Mouse (Mus musculus) hindbrain, embryonic 13.5 days (tissue): ENCODE measurements around the gene Tmem259. TPM values are rescaled to one million over a fixed set of nuclear protein-coding genes. Genes with fewer than 3 reads are reported as not detected.

Experiments used
- ATAC-seq: fragments of 200-750 bp; cut with Nextera tagmentation; 2 replicates; pipeline ENCODE4 v1.8.0; 2017; ENCODE audit warnings: moderate TSS enrichment; ENCODE audit not compliant: low FRiP score
- H3K27ac ChIP-seq: fragments of 300-500 bp; sonication (generic); 2 replicates; pipeline ENCODE4 v1.5.1; 2015; ENCODE audit warnings: inconsistent platforms, mild to moderate bottlenecking, moderate library complexity
- H3K27me3 ChIP-seq: fragments of 300-500 bp; sonication (generic); 2 replicates; pipeline ENCODE4 v1.6.1; 2015; ENCODE audit warnings: mild to moderate bottlenecking, inconsistent platforms
- H3K36me3 ChIP-seq: fragments of 300-500 bp; sonication (generic); 2 replicates; pipeline ENCODE4 v1.6.1; 2015; ENCODE audit warnings: mild to moderate bottlenecking, inconsistent platforms
- H3K4me1 ChIP-seq: fragments of 300-500 bp; sonication (generic); replicated peaks from 2 replicates; pipeline ENCODE4 v1.6.1; 2015; ENCODE audit warnings: inconsistent platforms
- H3K4me2 ChIP-seq: fragments of 300-500 bp; sonication (generic); 2 replicates; pipeline ENCODE4 v1.6.1; 2015; ENCODE audit warnings: inconsistent platforms, mild to moderate bottlenecking, moderate library complexity
- H3K4me3 ChIP-seq: fragments of 300-500 bp; sonication (generic); 2 replicates; pipeline ENCODE4 v1.5.1; 2015; ENCODE audit warnings: mild to moderate bottlenecking, inconsistent platforms
- H3K9ac ChIP-seq: fragments of 300-500 bp; sonication (generic); 2 replicates; pipeline ENCODE4 v1.6.1; 2015; ENCODE audit warnings: mild to moderate bottlenecking, inconsistent platforms
- H3K9me3 ChIP-seq: fragments of 300-500 bp; sonication (generic); 2 replicates; pipeline ENCODE4 v1.6.1; 2016; ENCODE audit warnings: inconsistent platforms
- WGBS: fragments of 180-500 bp; shearing (Covaris S2); methylation state at CpG from one replicate; pipeline ENCODE4 v1.1.7; 2015; 5-methylcytosine and 5-hydroxymethylcytosine counted together
- polyA plus RNA-seq: library from polyadenylated mRNA; unstranded; fragments of >200 nt; fragmentation: Nextera tagmentation; extraction: Ambion mirVana; gene quantifications from 2 replicates; pipeline ENCODE4 v1.2.1, GENCODE M21; 2015

Gene Tmem259
- polyA plus RNA-seq, 1 experiment from 2014 or later, result 16.3 TPM

DNA sequence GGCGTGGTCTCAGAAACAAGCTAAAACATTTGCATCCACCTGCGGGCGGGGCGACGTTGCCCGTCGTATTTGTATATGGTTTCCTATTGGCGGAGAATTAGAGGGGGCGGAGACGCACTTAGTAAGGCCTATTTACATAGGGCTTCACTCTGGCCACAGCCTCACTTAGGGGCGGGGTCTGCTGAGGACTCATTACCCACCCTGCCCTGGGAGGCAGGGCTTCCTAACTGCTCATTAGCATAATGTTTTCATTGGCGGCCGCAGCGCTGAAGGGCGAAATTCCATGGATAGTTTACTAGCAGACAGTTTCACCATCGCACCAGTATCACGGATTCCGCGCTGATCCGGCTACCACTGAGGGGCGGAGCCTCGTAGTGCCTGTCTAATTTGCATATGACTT, 741 bp upstream of the Tmem259 start:
- ATAC-seq, result peak; percentile 93
- Histone ChIP-seq H3K36me3 (peaks cover 7% of the 10 kb centered on the region), H3K4me3 (peak overlapping the region; percentile 76), H3K4me2 (peak overlapping the region; percentile 96), H3K27ac (peak overlapping the region; percentile 90), H3K9me3 (no peaks in the 10 kb centered on the region), H3K9ac (peak overlapping the region; percentile 91), H3K27me3 (peaks cover 32% of the 10 kb centered on the region), H3K4me1 (peaks cover 66% of the 10 kb centered on the region)
- WGBS, result under 1% methylated on average over 22 of the region's 22 CpGs

DNA sequence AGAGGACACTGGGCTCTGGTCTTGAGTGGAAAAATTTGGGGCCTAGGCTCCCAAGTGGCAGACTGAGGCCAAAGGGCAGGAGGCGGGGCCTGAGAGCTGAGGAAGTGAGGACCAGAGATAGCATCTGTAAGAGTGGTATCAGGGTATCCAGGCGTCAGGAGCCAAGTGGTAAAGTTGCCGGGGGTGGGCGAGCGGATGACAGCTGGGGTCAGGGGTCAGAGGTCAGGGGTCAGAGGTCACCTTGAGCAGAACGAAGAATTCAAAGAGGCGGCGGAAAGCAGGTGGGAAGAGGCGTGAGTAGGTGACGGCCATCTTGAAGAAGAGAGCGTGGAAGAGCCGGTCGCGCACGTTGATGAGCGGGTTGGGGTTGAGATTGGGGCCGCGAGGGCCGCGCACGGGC, 460 bp downstream of the Tmem259 start:
- peaks cover 64% of the 10 kb centered on the region for H3K4me1 ChIP-seq
- peak overlapping the region; percentile 76 for H3K4me3 ChIP-seq
- H3K9ac ChIP-seq, result peak overlapping the region; percentile 91
- ATAC-seq, result no peak
- peaks cover 20% of the 10 kb centered on the region for H3K27me3 ChIP-seq
- H3K36me3 ChIP-seq, result peaks cover 19% of the 10 kb centered on the region
- peak overlapping the region; percentile 90 for H3K27ac ChIP-seq
- peak overlapping the region; percentile 96 for H3K4me2 ChIP-seq
- under 1% methylated on average over 16 of the region's 21 CpGs for WGBS
- no peaks in the 10 kb centered on the region for H3K9me3 ChIP-seq

DNA sequence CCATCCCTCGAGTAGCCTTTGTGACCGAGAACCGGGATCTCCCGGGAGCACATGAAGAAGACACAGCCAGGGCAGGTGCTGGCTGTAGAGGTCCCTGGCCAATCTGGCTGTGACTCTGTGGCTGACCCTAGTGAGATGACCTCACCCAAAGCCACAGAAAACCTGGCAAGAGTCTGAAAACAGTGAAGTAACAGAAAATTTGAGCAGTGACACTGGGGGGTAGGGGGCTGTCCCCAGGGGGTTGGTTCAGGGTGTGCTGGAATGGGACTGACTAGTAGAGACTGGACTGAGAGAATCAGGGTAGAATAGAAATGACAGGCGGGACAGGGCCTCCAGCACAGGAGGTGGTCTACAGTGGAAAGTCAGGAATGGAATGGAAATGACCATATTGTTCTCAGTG, 925 bp downstream of the Tmem259 start:
- no peak for ATAC-seq
- H3K4me1 ChIP-seq, result peaks cover 60% of the 10 kb centered on the region
- peaks cover 23% of the 10 kb centered on the region for H3K36me3 ChIP-seq
- H3K9ac ChIP-seq, result peak overlapping the region; percentile 91
- peaks cover 16% of the 10 kb centered on the region for H3K27me3 ChIP-seq
- H3K4me2 ChIP-seq, result peak overlapping the region; percentile 96
- 77% methylated on average over 5 of the region's 5 CpGs for WGBS
- no peaks in the 10 kb centered on the region for H3K9me3 ChIP-seq
- H3K4me3 ChIP-seq, result peak overlapping the region; percentile 76
- peak overlapping the region; percentile 90 for H3K27ac ChIP-seq

DNA sequence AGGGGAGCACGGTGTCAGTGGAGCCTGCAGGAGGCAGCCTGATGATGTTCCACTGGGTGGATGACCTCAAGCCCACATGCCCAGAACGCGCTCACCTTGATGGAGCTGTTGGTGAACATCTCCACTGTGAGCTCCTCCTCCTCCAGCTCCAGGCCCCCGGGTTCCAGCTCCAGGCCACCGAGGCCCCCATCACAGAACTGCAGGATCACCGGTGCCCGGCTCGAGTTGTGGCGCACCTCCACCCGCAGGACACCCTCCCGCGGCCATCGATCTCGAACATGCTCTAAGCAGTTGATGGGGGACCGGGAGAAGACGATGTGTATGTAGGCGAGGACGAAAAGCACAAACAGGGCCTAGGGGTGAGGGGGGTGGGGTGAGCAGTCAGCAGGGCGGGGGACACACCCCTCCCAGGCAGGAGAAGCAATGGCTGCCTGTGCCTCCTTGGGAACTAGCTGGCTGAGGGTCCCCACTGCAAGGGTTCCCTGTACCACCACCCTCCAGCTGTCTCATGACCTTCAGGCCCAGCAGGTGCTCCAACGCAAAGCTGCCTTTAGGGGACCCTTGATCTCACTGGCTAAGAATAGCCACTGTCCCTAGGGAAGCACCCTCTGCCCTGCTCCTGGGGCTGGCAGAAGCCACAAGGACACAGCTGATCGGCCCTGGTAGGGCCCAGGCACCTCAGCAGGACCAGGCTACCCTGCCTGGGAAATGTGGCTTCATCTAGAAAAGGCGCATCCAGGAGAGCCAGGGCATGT, 4.6 kb downstream of the Tmem259 start:
- Histone ChIP-seq H3K9me3 (no peaks in the 10 kb centered on the region), H3K4me2 (no peak overlapping the region), H3K27me3 (no peaks in the 10 kb centered on the region), H3K36me3 (peaks cover 60% of the 10 kb centered on the region), H3K4me3 (no peak overlapping the region), H3K4me1 (peaks cover 39% of the 10 kb centered on the region), H3K27ac (no peak overlapping the region), H3K9ac (peak overlapping the region; percentile 35; the same call in 1 of the 2 replicates)
- 93% methylated on average over 22 of the region's 22 CpGs for WGBS
- no peak for ATAC-seq

DNA sequence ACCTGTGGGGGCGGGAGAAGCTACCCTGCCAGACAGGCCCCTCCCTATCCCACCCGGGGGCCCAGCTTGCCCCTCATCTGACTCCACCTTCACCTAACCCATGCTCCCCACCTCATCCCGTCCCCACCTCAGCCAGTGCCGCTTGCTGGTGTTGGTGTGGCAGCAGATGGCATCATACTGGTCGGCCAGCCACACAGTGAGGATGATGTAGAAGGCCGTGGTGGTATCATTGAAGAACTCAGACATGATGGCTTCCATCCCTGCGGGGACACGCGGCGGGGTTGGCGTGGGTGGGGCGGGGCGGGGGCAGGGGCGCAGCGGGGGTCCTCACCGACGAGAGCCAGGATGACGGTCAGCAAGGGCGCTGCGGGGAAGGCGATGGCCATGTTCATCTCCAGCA, 6.1 kb downstream of the Tmem259 start:
- no peak for ATAC-seq
- H3K4me1 ChIP-seq, result peaks cover 33% of the 10 kb centered on the region
- no peaks in the 10 kb centered on the region for H3K9me3 ChIP-seq
- H3K36me3 ChIP-seq, result peaks cover 71% of the 10 kb centered on the region
- H3K27me3 ChIP-seq, result peaks cover 6% of the 10 kb centered on the region
- WGBS, result 98% methylated on average over 21 of the region's 21 CpGs
- H3K4me2 ChIP-seq, result no peak overlapping the region
- no peak overlapping the region for H3K27ac ChIP-seq
- H3K4me3 ChIP-seq, result no peak overlapping the region
- no peak overlapping the region for H3K9ac ChIP-seq

DNA sequence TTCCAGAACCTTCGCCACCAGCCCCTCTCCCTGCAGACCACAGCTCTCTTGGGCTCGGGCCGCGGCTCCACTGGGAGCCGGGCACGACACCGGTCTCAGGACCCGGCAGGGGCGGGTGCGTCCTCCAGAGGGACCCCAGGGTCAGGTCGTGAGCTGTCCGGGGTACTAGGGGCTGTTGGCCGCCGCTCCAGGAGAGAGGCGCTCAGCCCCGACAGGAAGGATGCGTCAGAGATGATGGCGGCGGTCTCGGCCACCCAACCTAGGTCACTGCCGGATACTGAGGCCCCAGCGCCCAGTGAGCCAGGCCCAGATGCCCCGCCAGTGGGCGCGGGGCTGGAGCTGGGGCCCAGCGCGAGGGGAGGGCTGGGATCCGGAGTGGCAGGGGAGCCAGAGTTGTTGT, 6.8 kb downstream of the Tmem259 start:
- peaks cover 71% of the 10 kb centered on the region for H3K36me3 ChIP-seq
- H3K4me1 ChIP-seq, result peaks cover 26% of the 10 kb centered on the region
- H3K27me3 ChIP-seq, result peaks cover 14% of the 10 kb centered on the region
- WGBS, result 81% methylated on average over 28 of the region's 28 CpGs
- no peak overlapping the region for H3K9ac ChIP-seq
- H3K4me3 ChIP-seq, result no peak overlapping the region
- no peak for ATAC-seq
- no peak overlapping the region for H3K27ac ChIP-seq
- H3K9me3 ChIP-seq, result no peaks in the 10 kb centered on the region
- H3K4me2 ChIP-seq, result no peak overlapping the region

DNA sequence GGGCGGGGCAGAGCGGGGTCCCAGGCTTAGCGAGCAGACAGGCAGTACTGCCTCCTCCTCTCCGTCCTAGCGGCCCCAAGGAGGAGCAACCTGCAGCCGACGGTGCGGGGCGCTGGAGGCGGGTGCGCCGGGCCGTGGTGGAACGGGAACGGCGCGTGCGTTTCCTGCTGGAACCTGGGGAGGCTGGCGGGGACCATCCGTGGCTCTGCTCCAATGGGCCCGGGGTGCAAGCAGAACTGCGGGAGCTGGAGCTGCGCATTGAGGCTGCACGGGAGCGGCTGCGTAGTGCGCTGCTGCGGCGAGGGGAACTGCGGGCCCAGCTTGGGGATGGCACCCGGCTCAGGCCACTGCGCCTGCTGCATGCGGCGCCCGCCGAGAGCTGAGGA, 7.4 kb downstream of the Tmem259 start:
- WGBS, result 68% methylated on average over 36 of the region's 36 CpGs

DNA sequence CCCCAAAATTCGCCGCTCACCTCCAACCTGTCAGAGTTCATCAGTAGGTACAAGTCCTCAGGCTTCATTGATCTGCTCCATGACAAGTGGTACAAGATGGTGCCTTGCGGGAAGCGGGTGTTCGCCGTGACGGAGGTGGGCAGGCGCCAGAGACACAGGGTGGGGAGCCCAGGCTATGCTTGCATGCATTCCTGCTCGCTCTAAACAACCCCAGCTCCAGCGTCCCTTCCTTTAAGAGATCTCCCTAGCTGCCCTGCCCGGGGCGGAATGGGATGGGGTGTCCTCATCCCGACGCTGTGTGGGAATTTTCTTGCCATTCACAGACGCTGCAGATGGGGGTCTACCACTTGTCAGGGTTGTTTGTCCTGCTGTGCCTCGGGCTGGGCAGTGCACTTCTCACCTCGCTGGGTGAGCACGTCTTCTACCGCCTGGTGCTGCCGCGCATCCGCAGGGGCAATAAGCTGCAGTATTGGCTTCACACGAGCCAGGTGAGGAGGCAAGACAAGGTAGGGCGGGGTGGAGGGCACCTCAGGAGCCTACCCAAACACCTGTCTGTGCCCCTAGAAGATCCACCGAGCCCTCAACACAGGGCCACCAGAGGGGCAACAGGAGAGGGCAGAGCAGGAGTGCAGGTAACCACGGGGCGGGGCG, 7.9 kb downstream of the Tmem259 start:
- Histone ChIP-seq H3K36me3 (peaks cover 69% of the 10 kb centered on the region), H3K9ac (no peak overlapping the region), H3K9me3 (no peaks in the 10 kb centered on the region), H3K27ac (no peak overlapping the region), H3K4me2 (no peak overlapping the region), H3K4me1 (peaks cover 18% of the 10 kb centered on the region), H3K27me3 (peaks cover 25% of the 10 kb centered on the region), H3K4me3 (no peak overlapping the region)
- WGBS, result 85% methylated on average over 28 of the region's 28 CpGs
- no peak for ATAC-seq

More for the DNA sequence above, 7.4 kb downstream of the Tmem259 start:
- no peak overlapping the region for H3K4me3 ChIP-seq
- H3K4me1 ChIP-seq, result peaks cover 21% of the 10 kb centered on the region
- no peak overlapping the region for H3K4me2 ChIP-seq
- peaks cover 20% of the 10 kb centered on the region for H3K27me3 ChIP-seq
- no peaks in the 10 kb centered on the region for H3K9me3 ChIP-seq
- H3K36me3 ChIP-seq, result peaks cover 71% of the 10 kb centered on the region
- no peak for ATAC-seq
- H3K27ac ChIP-seq, result no peak overlapping the region
- no peak overlapping the region for H3K9ac ChIP-seq

DNA sequence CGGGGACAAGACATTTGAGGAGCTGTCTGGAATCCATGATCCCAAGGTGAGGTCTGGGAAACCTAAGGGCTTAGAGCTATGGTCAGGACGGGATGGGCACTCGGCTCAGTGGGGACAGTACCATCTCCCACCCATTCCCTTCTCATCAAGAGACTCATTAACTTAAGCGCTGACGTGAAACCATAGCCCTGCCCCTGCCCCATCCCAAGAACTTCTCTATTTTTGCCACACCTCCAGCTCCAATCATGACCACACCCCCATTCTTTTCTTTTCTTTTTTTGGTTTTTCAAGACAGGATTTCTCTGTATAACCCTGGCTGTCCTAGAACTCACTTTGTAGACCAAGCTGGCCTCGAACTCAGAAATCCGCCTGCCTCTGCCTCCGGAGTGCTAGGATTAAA, 9.5 kb downstream of the Tmem259 start:
- Histone ChIP-seq H3K36me3 (peaks cover 62% of the 10 kb centered on the region), H3K9ac (no peak overlapping the region), H3K27me3 (peaks cover 40% of the 10 kb centered on the region), H3K4me1 (peaks cover 11% of the 10 kb centered on the region), H3K9me3 (no peaks in the 10 kb centered on the region), H3K4me3 (no peak overlapping the region), H3K4me2 (no peak overlapping the region), H3K27ac (no peak overlapping the region)
- ATAC-seq, result no peak
- WGBS, result 88% methylated on average over 8 of the region's 8 CpGs

DNA sequence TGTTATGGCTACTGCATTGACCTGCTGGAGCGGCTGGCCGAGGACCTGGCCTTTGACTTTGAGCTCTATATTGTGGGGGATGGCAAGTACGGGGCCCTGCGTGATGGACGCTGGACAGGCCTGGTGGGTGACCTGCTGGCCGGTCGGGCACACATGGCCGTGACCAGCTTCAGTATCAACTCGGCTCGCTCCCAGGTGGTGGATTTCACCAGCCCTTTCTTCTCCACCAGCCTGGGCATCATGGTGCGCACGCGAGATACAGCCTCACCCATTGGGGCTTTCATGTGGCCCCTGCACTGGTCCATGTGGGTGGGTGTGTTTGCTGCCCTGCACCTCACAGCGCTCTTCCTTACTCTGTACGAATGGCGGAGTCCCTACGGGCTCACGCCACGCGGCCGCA, 10.0 kb downstream of the Tmem259 start:
- H3K9me3 ChIP-seq, result no peaks in the 10 kb centered on the region
- peaks cover 56% of the 10 kb centered on the region for H3K36me3 ChIP-seq
- no peak overlapping the region for H3K9ac ChIP-seq
- no peak overlapping the region for H3K4me3 ChIP-seq
- ATAC-seq, result no peak
- no peak overlapping the region for H3K27ac ChIP-seq
- peaks cover 10% of the 10 kb centered on the region for H3K4me1 ChIP-seq
- H3K27me3 ChIP-seq, result peaks cover 46% of the 10 kb centered on the region
- H3K4me2 ChIP-seq, result no peak overlapping the region
- WGBS, result 92% methylated on average over 21 of the region's 21 CpGs

DNA sequence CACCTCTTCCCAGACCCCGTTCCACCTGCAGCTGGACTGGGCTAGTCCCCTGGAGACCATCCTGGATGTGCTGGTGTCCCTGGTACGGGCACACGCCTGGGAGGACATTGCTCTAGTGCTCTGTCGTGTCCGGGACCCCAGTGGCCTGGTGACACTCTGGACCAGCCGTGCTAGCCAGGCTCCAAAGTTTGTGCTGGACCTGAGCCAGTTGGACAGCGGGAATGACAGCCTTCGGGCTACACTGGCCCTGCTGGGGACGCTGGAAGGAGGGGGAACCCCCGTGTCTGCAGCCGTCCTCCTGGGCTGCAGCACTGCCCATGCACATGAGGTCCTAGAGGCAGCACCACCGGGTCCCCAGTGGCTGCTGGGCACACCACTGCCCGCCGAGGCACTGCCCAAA, 11.3 kb downstream of the Tmem259 start:
- peaks cover 57% of the 10 kb centered on the region for H3K27me3 ChIP-seq
- H3K27ac ChIP-seq, result no peak overlapping the region
- H3K4me3 ChIP-seq, result no peak overlapping the region
- 0 out of 2 replicates have a peak overlapping the region, but pooled peaks have one; percentile 35 for H3K9ac ChIP-seq
- no peaks in the 10 kb centered on the region for H3K9me3 ChIP-seq
- H3K4me1 ChIP-seq, result peaks cover 10% of the 10 kb centered on the region
- 57% methylated on average over 14 of the region's 14 CpGs for WGBS
- peaks cover 50% of the 10 kb centered on the region for H3K36me3 ChIP-seq
- H3K4me2 ChIP-seq, result no peak overlapping the region
- ATAC-seq, result no peak

DNA sequence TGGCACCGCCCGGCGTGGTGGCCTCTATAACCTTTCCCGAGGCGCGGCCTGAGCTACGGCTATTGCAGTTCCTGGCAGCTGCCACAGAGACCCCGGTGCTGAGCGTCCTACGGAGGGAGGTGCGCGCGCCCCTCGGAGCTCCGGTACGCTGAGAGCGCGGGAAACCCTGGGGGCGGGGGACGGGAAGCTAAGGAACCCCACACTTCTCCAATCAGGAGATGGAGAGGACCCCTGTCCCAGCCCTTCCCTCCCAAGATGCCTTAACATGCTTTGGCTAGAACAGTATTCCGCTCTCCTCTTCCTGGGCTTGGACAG, 13.0 kb downstream of the Tmem259 start:
- H3K9ac ChIP-seq, result peak overlapping the region; percentile 67
- peaks cover 57% of the 10 kb centered on the region for H3K27me3 ChIP-seq
- H3K36me3 ChIP-seq, result peaks cover 50% of the 10 kb centered on the region
- H3K4me2 ChIP-seq, result peak overlapping the region; percentile 62
- H3K27ac ChIP-seq, result no peak overlapping the region
- no peaks in the 10 kb centered on the region for H3K9me3 ChIP-seq
- no peak for ATAC-seq
- peak overlapping the region; percentile 37 for H3K4me3 ChIP-seq
- WGBS, result 4% methylated on average over 21 of the region's 21 CpGs
- H3K4me1 ChIP-seq, result peaks cover 10% of the 10 kb centered on the region
